Mouse (Mus musculus) heart, adult 18-20 months (tissue): ENCODE measurements at regions not wholly inside any gene's neighbourhood (a gene's known extent, or its start where the extent isn't known, plus 50 kb on each side); places are given as distances from the start of the nearest gene placed in this dataset.

Experiments
- DNase-seq, 2 experiments: peaks; one replicate each; pipeline ENCODE4 v3.0.0; 2021 to 2022; ENCODE audit warnings: mixed read lengths in 1 of 2

DNA sequence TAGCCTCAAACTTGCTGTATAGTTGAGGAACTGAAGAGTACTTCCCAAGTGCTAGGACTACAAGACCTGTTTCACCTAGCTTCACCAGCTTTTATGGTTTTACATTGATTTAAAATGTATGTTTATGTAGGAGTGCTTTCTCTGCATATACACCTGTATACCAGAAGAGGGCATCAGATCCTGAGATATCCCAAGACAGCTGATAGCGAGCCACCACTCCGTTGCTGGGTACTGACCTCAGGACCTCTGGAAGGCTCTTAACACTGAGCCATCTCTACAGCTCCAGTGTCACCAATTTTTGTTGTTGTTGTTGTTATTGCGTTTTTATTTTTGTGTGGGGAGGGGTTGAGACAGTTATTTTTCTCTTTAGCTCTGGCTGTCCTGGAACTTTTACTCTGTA is 55.9 kb upstream of the Ddx3x start:
- no peak for DNase-seq

- no peak for DNase-seq
Measured at GRCm38 (mm10) chrX:13226429-13226828, 54.3 kb upstream of the Ddx3x start.

GRCm38 (mm10) chrX:13229891-13230614 is 50.7 kb upstream of the Ddx3x start:
- peak; percentile 54 for DNase-seq

DNA sequence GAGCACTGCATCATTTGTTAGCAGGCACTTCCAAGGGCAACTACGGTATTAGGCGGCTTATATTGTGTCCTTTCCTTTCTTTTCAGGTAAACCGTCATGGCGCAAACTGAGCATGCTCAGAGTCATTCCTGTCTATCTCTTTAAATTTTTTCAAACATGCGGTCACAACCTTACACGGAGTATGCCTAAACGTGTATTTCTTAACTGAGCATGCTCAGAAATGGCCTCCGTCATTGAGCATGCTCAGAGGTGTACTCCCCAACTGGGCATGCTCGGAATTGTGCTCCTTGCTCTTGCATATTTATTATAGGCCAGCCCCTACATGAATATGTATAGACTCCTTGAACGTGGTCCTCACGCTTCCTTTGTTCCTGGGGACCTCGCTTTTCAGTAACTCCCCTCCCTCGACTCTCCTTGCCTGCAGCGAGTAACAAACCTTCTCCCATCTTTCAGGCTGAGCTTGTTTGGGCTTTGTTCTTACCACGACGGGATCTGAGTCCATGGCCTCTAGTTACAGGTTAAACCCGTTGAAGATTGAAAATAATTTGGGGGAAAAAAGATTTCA is 50.1 kb upstream of the Ddx3x start:
- peak; percentile 88 to 92 for DNase-seq
